Comparison of ENCODE assay signal across 13 mouse cellular contexts in the genomic region with DNA sequence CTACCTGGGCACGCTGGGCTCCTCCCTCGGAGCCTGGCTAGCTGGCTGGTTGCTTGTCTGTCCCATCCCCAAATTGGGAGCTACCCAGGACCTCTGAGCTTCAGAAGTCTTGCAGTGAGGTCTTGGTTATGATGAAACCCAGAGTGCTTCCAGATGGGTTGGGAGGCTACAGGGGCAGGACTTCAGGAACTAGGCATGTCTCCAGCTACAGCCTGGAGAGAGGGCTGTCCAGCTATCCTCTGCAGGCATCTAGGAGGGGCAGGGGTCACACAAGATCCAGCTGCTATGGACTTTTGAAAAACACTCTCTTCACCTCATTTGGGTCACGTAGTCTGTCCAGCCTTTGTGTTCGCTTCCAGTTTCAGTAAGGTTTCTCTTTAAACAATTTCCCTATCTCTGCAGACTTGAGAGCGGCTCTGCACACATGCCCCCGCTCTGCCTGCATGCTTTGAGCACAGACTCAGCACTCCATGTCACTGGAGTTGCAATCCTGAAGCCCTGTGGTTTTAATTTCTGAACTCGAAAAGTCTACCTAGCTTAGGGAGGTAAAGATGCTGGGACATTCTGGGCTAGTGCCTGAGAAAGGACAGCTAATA. TPM values are rescaled to one million over a fixed set of nuclear protein-coding genes. Genes with fewer than 3 reads are reported as not detected.
DNase-seq lines count a peak whose midpoint lies in the region; ATAC-seq and TF ChIP-seq lines count a peak whose summit lies in the region.
"Had no signal": no experiment of that assay in that cellular context is flagged by ENCODE, and none has a peak within 500 bp of the region (broad histone marks: within the 10 kb centered on the region; RNA-seq: fewer than 3 reads in every experiment).

No protein-coding gene starts in this region.

- peaks cover 41% of the 10 kb centered on the region for H3K36me3 ChIP-seq in intestine, embryonic 14.5 days (ENCODE audit: control insufficient read depth, insufficient read depth, low read length)
- H3K36me3 ChIP-seq in intestine, postnatal 0 days (ENCODE audit: control insufficient read depth, insufficient read depth), result peaks cover 24% of the 10 kb centered on the region
- H3K36me3 ChIP-seq in kidney, embryonic 15.5 days, result peaks cover 32% of the 10 kb centered on the region

- no peak overlapping the region for H3K9ac ChIP-seq in intestine, embryonic 14.5 days (ENCODE audit: low read length)
- H3K9ac ChIP-seq in intestine, postnatal 0 days (ENCODE audit: low read depth, low read length), result no peak overlapping the region
- no peak overlapping the region for H3K9ac ChIP-seq in kidney, embryonic 15.5 days
- H3K9ac ChIP-seq: limb, embryonic 15.5 days; midbrain, embryonic 13.5 days had no signal

- DNase-seq in intestine, embryonic 14.5 days (ENCODE audit: low spot score), result no peak
- DNase-seq in fibroblast of lung, adult 2 months (ENCODE audit: low read depth), result peak; percentile 49
- peak; percentile 53 for DNase-seq in lung, postnatal 25 days (ENCODE audit: low spot score)
- no peak for DNase-seq in layer of hippocampus, adult 11-12 months (ENCODE audit: low spot score)
- DNase-seq in adrenal gland, adult 2 months, result no peak
- DNase-seq in embryo, embryonic 9.5 days (ENCODE audit: extremely low spot score), result no peak
- DNase-seq: cerebellum, postnatal 25 days; spleen, adult 18-20 months had no signal

- H3K4me1 ChIP-seq in intestine, embryonic 14.5 days (replicated peaks; ENCODE audit: control insufficient read depth, insufficient read depth, low read length), result no peaks in the 10 kb centered on the region
- no peaks in the 10 kb centered on the region for H3K4me1 ChIP-seq in intestine, postnatal 0 days (replicated peaks; ENCODE audit: control insufficient read depth, insufficient read depth, low read length)
- H3K4me1 ChIP-seq in kidney, embryonic 15.5 days, result peaks cover 17% of the 10 kb centered on the region
- H3K4me1 ChIP-seq: limb, embryonic 15.5 days; midbrain, embryonic 13.5 days had no signal

- WGBS in intestine, embryonic 14.5 days, result 65% methylated on average over 7 of the region's 7 CpGs
- 68% methylated on average over 7 of the region's 7 CpGs for WGBS in intestine, postnatal 0 days
- WGBS in kidney, embryonic 15.5 days, result 62% methylated on average over 7 of the region's 7 CpGs

- H3K27me3 ChIP-seq in intestine, embryonic 14.5 days (replicated peaks; ENCODE audit: control insufficient read depth, insufficient read depth, low read length), result no peaks in the 10 kb centered on the region
- no peaks in the 10 kb centered on the region for H3K27me3 ChIP-seq in intestine, postnatal 0 days (replicated peaks; ENCODE audit: control insufficient read depth, insufficient read depth, low read length)
- H3K27me3 ChIP-seq in kidney, embryonic 15.5 days, result no peaks in the 10 kb centered on the region
- H3K27me3 ChIP-seq: limb, embryonic 15.5 days; midbrain, embryonic 13.5 days had no signal

- H3K9me3 ChIP-seq in intestine, embryonic 14.5 days (ENCODE audit: control insufficient read depth, low read length), result no peaks in the 10 kb centered on the region
- H3K9me3 ChIP-seq in intestine, postnatal 0 days (ENCODE audit: control insufficient read depth), result no peaks in the 10 kb centered on the region
- H3K9me3 ChIP-seq in kidney, embryonic 15.5 days (replicated peaks), result no peaks in the 10 kb centered on the region
- H3K9me3 ChIP-seq: limb, embryonic 15.5 days; midbrain, embryonic 13.5 days had no signal

- no peak for TF ChIP-seq CTCF in intestine, postnatal 0 days (IDR thresholded peaks at IDR 0.05; ENCODE audit: low read depth)

- H3K27ac ChIP-seq in intestine, embryonic 14.5 days (ENCODE audit: low read depth), result peak overlapping the region; percentile 48
- no peak overlapping the region for H3K27ac ChIP-seq in intestine, postnatal 0 days (ENCODE audit: low read depth, low read length)
- peak overlapping the region; percentile 76 for H3K27ac ChIP-seq in kidney, embryonic 15.5 days
- H3K27ac ChIP-seq: limb, embryonic 15.5 days; midbrain, embryonic 13.5 days had no signal

- no peak overlapping the region for H3K4me3 ChIP-seq in intestine, embryonic 14.5 days (ENCODE audit: low read depth, low read length)
- H3K4me3 ChIP-seq in intestine, postnatal 0 days (ENCODE audit: low read depth, low read length), result no peak overlapping the region
- H3K4me3 ChIP-seq in kidney, embryonic 15.5 days (replicated peaks), result no peak overlapping the region
- H3K4me3 ChIP-seq: erythroblast, embryonic 14.5 days; limb, embryonic 15.5 days; midbrain, embryonic 13.5 days had no signal

- ATAC-seq in intestine, embryonic 14.5 days (replicated peaks; ENCODE audit: low FRiP score, low TSS enrichment, low read depth), result no peak
- ATAC-seq in intestine, postnatal 0 days, result no peak
- no peak for ATAC-seq in kidney, embryonic 15.5 days (replicated peaks; ENCODE audit: low FRiP score)
- ATAC-seq: midbrain, embryonic 13.5 days had no signal

- H3K4me2 ChIP-seq in intestine, embryonic 14.5 days (ENCODE audit: low read length), result no peak overlapping the region
- H3K4me2 ChIP-seq in intestine, postnatal 0 days (replicated peaks; ENCODE audit: low read depth), result no peak overlapping the region
- no peak overlapping the region for H3K4me2 ChIP-seq in kidney, embryonic 15.5 days
- H3K4me2 ChIP-seq: limb, embryonic 15.5 days; midbrain, embryonic 13.5 days had no signal

RNA-seq across cellular contexts. Expression of gene Slc25a47, which starts 21.8 kb away (rescaled TPM):
- 11.0 and 12.4 TPM in 2 replicates for polyA plus RNA-seq in intestine, embryonic 14.5 days (2014; fragmentation: Nextera tagmentation; extraction: Ambion mirVana)
- polyA plus RNA-seq in intestine, postnatal 0 days (2015; fragmentation: Nextera tagmentation; extraction: Ambion mirVana), result 4.7 and 5.1 TPM in 2 replicates
- polyA plus RNA-seq in kidney, embryonic 15.5 days (2015; fragmentation: Nextera tagmentation; extraction: Ambion mirVana), result 8.8 and 9.3 TPM in 2 replicates
- 10 to 100 TPM in 1 of 2 experiments, 1 to 10 TPM in 1; 8.4 to 12.2 TPM for total RNA-seq in adrenal gland, adult 2 months (2021)
- 16.6 TPM in 2 replicates for polyA plus RNA-seq in adrenal gland, adult 2 months (2012; rRNA removed)

RNA-seq across cellular contexts. Expression of gene Slc25a29, which starts 22.0 kb away (rescaled TPM):
- polyA plus RNA-seq in intestine, embryonic 14.5 days (2014; fragmentation: Nextera tagmentation; extraction: Ambion mirVana), result 6.0 and 7.1 TPM in 2 replicates
- polyA plus RNA-seq in intestine, postnatal 0 days (2015; fragmentation: Nextera tagmentation; extraction: Ambion mirVana), result 1.8 and 1.9 TPM in 2 replicates
- 9.0 and 9.7 TPM in 2 replicates for polyA plus RNA-seq in kidney, embryonic 15.5 days (2015; fragmentation: Nextera tagmentation; extraction: Ambion mirVana)
- 10 to 100 TPM; 14.0 to 17.7 TPM for total RNA-seq in adrenal gland, adult 2 months (2021)
- polyA plus RNA-seq in adrenal gland, adult 2 months (2012; rRNA removed), result 93.3 and 111 TPM in 2 replicates

RNA-seq across cellular contexts. Expression of gene Wdr25, which starts 35.7 kb away (rescaled TPM):
- polyA plus RNA-seq in intestine, embryonic 14.5 days (2014; fragmentation: Nextera tagmentation; extraction: Ambion mirVana), result 3.8 and 4.9 TPM in 2 replicates
- 2.7 and 2.9 TPM in 2 replicates for polyA plus RNA-seq in intestine, postnatal 0 days (2015; fragmentation: Nextera tagmentation; extraction: Ambion mirVana)
- polyA plus RNA-seq in kidney, embryonic 15.5 days (2015; fragmentation: Nextera tagmentation; extraction: Ambion mirVana), result 9.4 and 11.7 TPM in 2 replicates
- 10 to 100 TPM in 1 of 2 experiments, 1 to 10 TPM in 1; 6.7 to 12.0 TPM for total RNA-seq in adrenal gland, adult 2 months (2021)
- 6.5 and 8.3 TPM in 2 replicates for polyA plus RNA-seq in adrenal gland, adult 2 months (2012; rRNA removed)

RNA-seq across cellular contexts. Expression of gene Wars, which starts 36.3 kb away (rescaled TPM):
- 93.0 and 94.1 TPM in 2 replicates for polyA plus RNA-seq in intestine, embryonic 14.5 days (2014; fragmentation: Nextera tagmentation; extraction: Ambion mirVana)
- 34.5 and 36.5 TPM in 2 replicates for polyA plus RNA-seq in intestine, postnatal 0 days (2015; fragmentation: Nextera tagmentation; extraction: Ambion mirVana)
- 91.4 and 96.7 TPM in 2 replicates for polyA plus RNA-seq in kidney, embryonic 15.5 days (2015; fragmentation: Nextera tagmentation; extraction: Ambion mirVana)
- total RNA-seq in adrenal gland, adult 2 months (2021), result 10 to 100 TPM; 53.2 to 66.3 TPM
- 56.3 and 61.5 TPM in 2 replicates for polyA plus RNA-seq in adrenal gland, adult 2 months (2012; rRNA removed)

Comparison
In these comparisons a context has a peak if more than half of its experiments do, and no peak if none do; other contexts are left out.
1. DNase-seq: peak in fibroblast of lung, adult 2 months (single experiment) and lung, postnatal 25 days (single experiment); none in intestine, embryonic 14.5 days (single experiment), layer of hippocampus, adult 11-12 months (single experiment), adrenal gland, adult 2 months (single experiment) and embryo, embryonic 9.5 days (single experiment).